Mouse (Mus musculus): ENCODE results near the gene Nrap.

DNA sequence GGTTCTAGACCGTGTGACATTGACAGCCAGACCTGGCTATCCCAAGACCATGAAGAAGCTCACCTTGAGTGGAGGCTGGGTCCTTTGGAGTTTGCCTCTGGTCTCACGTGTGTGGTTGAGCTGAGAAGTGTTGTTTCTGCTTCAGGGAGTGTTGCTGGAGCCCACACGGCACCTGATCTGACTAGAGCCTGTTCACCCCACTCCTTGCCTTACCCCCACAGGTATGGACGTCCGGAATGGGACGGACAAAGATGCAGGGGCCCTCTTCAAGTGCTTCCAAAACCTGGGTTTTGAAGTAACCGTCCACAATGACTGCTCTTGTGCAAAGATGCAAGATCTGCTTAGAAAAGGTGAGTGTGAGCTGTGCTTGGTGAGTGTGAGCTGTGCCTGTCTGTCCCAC lies 43.7 kb upstream of the Nrap start:
- no peak for TF ChIP-seq TAL1 (IDR thresholded peaks at IDR 0.05; ENCODE audit: low read length)
- TF ChIP-seq GATA1 (IDR thresholded peaks at IDR 0.05; ENCODE audit: low read length), result no peak
